ENCODE assay signal across 1 mouse cellular context in genomic region chr7:103809801-103810155, GRCm38 (mm10).
A peak's percentile ranks its signal among the peaks of the same experiment; 100 is the strongest.
TF ChIP-seq lines count a peak whose summit lies in the region.

No protein-coding gene starts in this region.

TF ChIP-seq in MEL, 35 proteins besides CTCF, POLR2A, EP300 and RAD21:
- no peak for TF ChIP-seq RCOR1 (IDR thresholded peaks at IDR 0.05; ENCODE audit: low read depth, low read length)
- TF ChIP-seq USF1 (IDR thresholded peaks at IDR 0.05; ENCODE audit: low read depth, low read length): no peak
- peak; percentile 17; the same call in 1 of the 2 replicates for TF ChIP-seq SIN3A (IDR thresholded peaks at IDR 0.05; ENCODE audit: low read length)
- peak; percentile 41; the same call in 1 of the 2 replicates for TF ChIP-seq MXI1 (IDR thresholded peaks at IDR 0.05; ENCODE audit: low read depth, low read length)
- TF ChIP-seq MAFK (IDR thresholded peaks at IDR 0.05; ENCODE audit: borderline replicate concordance, low read depth, low read length): no peak
- no peak for TF ChIP-seq NRF1 (IDR thresholded peaks at IDR 0.05; ENCODE audit: insufficient read depth, low read depth, low read length, poor library complexity, severe bottlenecking)
- no peak for TF ChIP-seq TCF12 (IDR thresholded peaks at IDR 0.05; ENCODE audit: low read depth, low read length)
- TF ChIP-seq E2F4 (IDR thresholded peaks at IDR 0.05; ENCODE audit: borderline replicate concordance, low read depth, low read length): no peak
- peak; percentile 50 for TF ChIP-seq ZNF384 (IDR thresholded peaks at IDR 0.05; ENCODE audit: low read depth, low read length)
